In the genomic region with DNA sequence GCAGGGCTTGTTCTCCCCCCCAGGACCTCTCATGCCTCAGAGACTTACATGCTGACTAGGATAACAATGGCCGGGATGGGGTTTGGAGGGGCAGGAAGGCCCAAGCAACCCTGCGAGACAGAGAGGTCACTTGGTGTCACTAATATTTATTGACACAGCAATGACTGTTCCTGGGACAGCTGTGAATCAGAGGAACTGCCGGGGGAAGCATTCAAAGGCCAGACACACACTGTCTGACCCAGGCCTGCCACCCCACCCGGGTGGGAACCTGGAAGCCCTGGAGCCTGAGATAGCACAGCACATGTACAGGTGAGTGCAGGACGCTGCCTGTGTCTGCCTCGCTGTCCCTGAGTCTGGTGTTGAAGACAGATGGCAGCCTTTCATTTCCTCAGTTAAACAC, we compare ENCODE assay signal across 13 mouse cellular contexts.
DNase-seq lines count a peak whose midpoint lies in the region; ATAC-seq and TF ChIP-seq lines count a peak whose summit lies in the region.
"Had no signal": no experiment of that assay in that cellular context is flagged by ENCODE, and none has a peak within 500 bp of the region (broad histone marks: within the 10 kb centered on the region; RNA-seq: fewer than 3 reads in every experiment).

No protein-coding gene starts in this region.

- WGBS in kidney, adult 2 months, result 63% methylated on average over 6 of the region's 6 CpGs
- 28% methylated on average over 6 of the region's 6 CpGs for WGBS in kidney, postnatal 0 days
- WGBS in intestine, embryonic 16.5 days, result 36% methylated on average over 6 of the region's 6 CpGs

- H3K27ac ChIP-seq in kidney, adult 2 months (ENCODE audit: insufficient read depth, low read depth, low read length), result no peak overlapping the region
- no peak overlapping the region for H3K27ac ChIP-seq in kidney, postnatal 0 days
- no peak overlapping the region for H3K27ac ChIP-seq in intestine, embryonic 16.5 days (ENCODE audit: low read length)
- H3K27ac ChIP-seq: heart, embryonic 13.5 days had no signal

- H3K27me3 ChIP-seq in kidney, adult 2 months (replicated peaks; ENCODE audit: control insufficient read depth, insufficient read depth, low read length), result no peaks in the 10 kb centered on the region
- no peaks in the 10 kb centered on the region for H3K27me3 ChIP-seq in kidney, postnatal 0 days (ENCODE audit: insufficient read depth, low read length)
- no peaks in the 10 kb centered on the region for H3K27me3 ChIP-seq in intestine, embryonic 16.5 days (replicated peaks; ENCODE audit: control insufficient read depth, insufficient read depth, low read length)
- H3K27me3 ChIP-seq: midbrain, embryonic 12.5 days had no signal

- H3K36me3 ChIP-seq in kidney, adult 2 months (ENCODE audit: control insufficient read depth, insufficient read depth, low read length), result no peaks in the 10 kb centered on the region
- no peaks in the 10 kb centered on the region for H3K36me3 ChIP-seq in kidney, postnatal 0 days (ENCODE audit: insufficient read depth, low read length)
- no peaks in the 10 kb centered on the region for H3K36me3 ChIP-seq in intestine, embryonic 16.5 days (ENCODE audit: control insufficient read depth, insufficient read depth, low read length)
- H3K36me3 ChIP-seq: G1E; heart, embryonic 13.5 days; midbrain, embryonic 12.5 days had no signal

- no peaks in the 10 kb centered on the region for H3K4me1 ChIP-seq in kidney, adult 2 months (ENCODE audit: control insufficient read depth, insufficient read depth, low read length)
- peaks cover 44% of the 10 kb centered on the region for H3K4me1 ChIP-seq in kidney, postnatal 0 days (replicated peaks; ENCODE audit: insufficient read depth, low read length)
- H3K4me1 ChIP-seq in intestine, embryonic 16.5 days (ENCODE audit: control insufficient read depth, insufficient read depth, low read length), result peaks cover 30% of the 10 kb centered on the region

- TF ChIP-seq POLR2A in kidney, adult 2 months (IDR thresholded peaks at IDR 0.05; ENCODE audit: low read depth, low read length), result no peak

- DNase-seq in adrenal gland, adult (ENCODE audit: inconsistent age in 2 of 2, low spot score in 1 of 2), result peak; percentile 40 to 73
- no peak for DNase-seq in adrenal gland, postnatal 25 days
- peak; percentile 72 for DNase-seq in kidney, adult 2 months
- no peak for DNase-seq in kidney, postnatal 4 days
- peak; percentile 25 for DNase-seq in 3134 (ENCODE audit: extremely low read depth, insufficient read length, low spot score)
- peak; percentile 46 for DNase-seq in kidney, postnatal 0 days (ENCODE audit: low spot score)
- no peak for DNase-seq in cerebellum, adult 11 months
- DNase-seq: cerebellum, adult 9-10 months; liver had no signal

- ATAC-seq in kidney, postnatal 0 days (replicated peaks; ENCODE audit: low FRiP score, low read depth), result no peak
- no peak for ATAC-seq in intestine, embryonic 16.5 days

- no peak overlapping the region for H3K4me3 ChIP-seq in kidney, adult 2 months (ENCODE audit: insufficient read depth, low read depth, low read length)
- H3K4me3 ChIP-seq in kidney, postnatal 0 days (replicated peaks; ENCODE audit: low read depth, low read length), result no peak overlapping the region
- no peak overlapping the region for H3K4me3 ChIP-seq in intestine, embryonic 16.5 days (ENCODE audit: low read length)
- H3K4me3 ChIP-seq: heart, embryonic 13.5 days; midbrain, embryonic 12.5 days had no signal

- H3K9me3 ChIP-seq in kidney, postnatal 0 days (replicated peaks; ENCODE audit: low read length), result no peaks in the 10 kb centered on the region
- H3K9me3 ChIP-seq in intestine, embryonic 16.5 days (ENCODE audit: control insufficient read depth, low read length), result no peaks in the 10 kb centered on the region
- H3K9me3 ChIP-seq: G1E; heart, embryonic 13.5 days; midbrain, embryonic 12.5 days had no signal

- H3K9ac ChIP-seq in kidney, postnatal 0 days (ENCODE audit: low read depth, low read length), result no peak overlapping the region
- no peak overlapping the region for H3K9ac ChIP-seq in intestine, embryonic 16.5 days (ENCODE audit: low read depth, low read length)
- H3K9ac ChIP-seq: heart, embryonic 13.5 days; midbrain, embryonic 12.5 days had no signal

- TF ChIP-seq CTCF in kidney, adult 2 months (conservative IDR thresholded peaks at IDR 0.05; ENCODE audit: insufficient read depth, insufficient read length, low read depth, low read length), result no peak
- no peak for TF ChIP-seq CTCF in kidney, postnatal 0 days (IDR thresholded peaks at IDR 0.05; ENCODE audit: low read depth)

- H3K4me2 ChIP-seq in kidney, postnatal 0 days (ENCODE audit: low read length), result no peak overlapping the region
- no peak overlapping the region for H3K4me2 ChIP-seq in intestine, embryonic 16.5 days (ENCODE audit: low read depth, low read length)
- H3K4me2 ChIP-seq: heart, embryonic 13.5 days; midbrain, embryonic 12.5 days had no signal

Comparison
In these comparisons a context has a peak if more than half of its experiments do, and no peak if none do; other contexts are left out.
1. DNase-seq: peak in adrenal gland, adult (2 of 2), kidney, adult 2 months (single experiment), 3134 (single experiment) and kidney, postnatal 0 days (single experiment); none in adrenal gland, postnatal 25 days (single experiment), kidney, postnatal 4 days (0 of 2) and cerebellum, adult 11 months (single experiment).